Mouse (Mus musculus): ENCODE data around the gene Zfp512b. TPM values are rescaled to one million over a fixed set of nuclear protein-coding genes. Genes with fewer than 3 reads are reported as not detected.

Zfp512b gene
- polyA plus RNA-seq, 1 experiment from 2014 or later = 111 TPM

Small RNA genes within 50 kb of the gene (microRNA-seq; reads per million reads assigned to microRNA genes)
- gene Mir7006 = not detected

Other genes with a start within 250 kb of the Zfp512b start
- 96.4 and 103 TPM in 2 replicates for gene Zgpat, start 227.9 kb downstream of the Zfp512b start, polyA plus RNA-seq (2015; fragmentation: Nextera tagmentation; extraction: Ambion mirVana)
- 96.4 and 99.7 TPM in 2 replicates for gene Arfrp1, start 227.4 kb downstream of the Zfp512b start, polyA plus RNA-seq (2015; fragmentation: Nextera tagmentation; extraction: Ambion mirVana)
- 66.3 and 71.4 TPM in 2 replicates for gene Lime1, start 212.7 kb downstream of the Zfp512b start, polyA plus RNA-seq (2015; fragmentation: Nextera tagmentation; extraction: Ambion mirVana)
- gene Zbtb46, start 133.4 kb downstream of the Zfp512b start, polyA plus RNA-seq (2015; fragmentation: Nextera tagmentation; extraction: Ambion mirVana) = 23.8 and 26.0 TPM in 2 replicates
- gene Abhd16b, start 99.6 kb downstream of the Zfp512b start, polyA plus RNA-seq (2015; fragmentation: Nextera tagmentation; extraction: Ambion mirVana) = 0.09 and 0.12 TPM in 2 replicates
- 117 TPM in 2 replicates for gene Tpd52l2, start 95.7 kb downstream of the Zfp512b start, polyA plus RNA-seq (2015; fragmentation: Nextera tagmentation; extraction: Ambion mirVana)
- 291 and 297 TPM in 2 replicates for gene Dnajc5, start 72.3 kb downstream of the Zfp512b start, polyA plus RNA-seq (2015; fragmentation: Nextera tagmentation; extraction: Ambion mirVana)
- gene Uckl1, start 7.9 kb downstream of the Zfp512b start, polyA plus RNA-seq (2015; fragmentation: Nextera tagmentation; extraction: Ambion mirVana) = 77.2 and 81.8 TPM in 2 replicates
- gene Prpf6, start 935 bp downstream of the Zfp512b start, polyA plus RNA-seq (2015; fragmentation: Nextera tagmentation; extraction: Ambion mirVana) = 68.4 and 69.0 TPM in 2 replicates
- gene Samd10, start 6.4 kb upstream of the Zfp512b start, polyA plus RNA-seq (2015; fragmentation: Nextera tagmentation; extraction: Ambion mirVana) = 232 and 239 TPM in 2 replicates
- gene Gm29797, start 64.2 kb upstream of the Zfp512b start, polyA plus RNA-seq (2015; fragmentation: Nextera tagmentation; extraction: Ambion mirVana) = not detected in 2 replicates
- 18.3 and 19.7 TPM in 2 replicates for gene Sox18, start 78.8 kb upstream of the Zfp512b start, polyA plus RNA-seq (2015; fragmentation: Nextera tagmentation; extraction: Ambion mirVana)
- 52.2 and 54.5 TPM in 2 replicates for gene Tcea2, start 87.5 kb upstream of the Zfp512b start, polyA plus RNA-seq (2015; fragmentation: Nextera tagmentation; extraction: Ambion mirVana)
- 65.4 and 67.3 TPM in 2 replicates for gene Rgs19, start 101.2 kb upstream of the Zfp512b start, polyA plus RNA-seq (2015; fragmentation: Nextera tagmentation; extraction: Ambion mirVana)
- not detected in 2 replicates for gene Lkaaear1, start 105.6 kb upstream of the Zfp512b start, polyA plus RNA-seq (2015; fragmentation: Nextera tagmentation; extraction: Ambion mirVana)
- 106 and 107 TPM in 2 replicates for gene Oprl1, start 122.2 kb upstream of the Zfp512b start, polyA plus RNA-seq (2015; fragmentation: Nextera tagmentation; extraction: Ambion mirVana)
- gene Myt1, start 170.5 kb upstream of the Zfp512b start, polyA plus RNA-seq (2015; fragmentation: Nextera tagmentation; extraction: Ambion mirVana) = 22.0 and 24.6 TPM in 2 replicates
- gene Pcmtd2, start 245.1 kb upstream of the Zfp512b start, polyA plus RNA-seq (2015; fragmentation: Nextera tagmentation; extraction: Ambion mirVana) = 30.3 and 35.5 TPM in 2 replicates